Mouse (Mus musculus): ENCODE results near the gene S100a10. TPM values are rescaled to one million over a fixed set of nuclear protein-coding genes. Genes with fewer than 3 reads are reported as not detected.
"Not testable (repeated sequence)": the region's sequence is repeated elsewhere in the genome, so short reads cannot be mapped to it uniquely, and the experiment has no call there.

S100a10 gene
- total RNA-seq, 2 experiments from 2014 or later = 198 to 205 TPM

GRCm38 (mm10) chr3:93579317-93580038 is 24.6 kb downstream of the S100a10 start:
- no peak for DNase-seq (ENCODE audit: low spot score in 2 of 2)

- DNase-seq (ENCODE audit: low spot score in 2 of 2) = no peak
These were observed 25.1 kb downstream of the S100a10 start for GRCm38 (mm10) chr3:93580039-93580403.

GRCm38 (mm10) chr3:93580946-93581345 is 26.1 kb downstream of the S100a10 start:
- DNase-seq (ENCODE audit: low spot score in 2 of 2) = no peak

- no peak for DNase-seq (ENCODE audit: low spot score in 2 of 2)
These were observed 26.8 kb downstream of the S100a10 start for GRCm38 (mm10) chr3:93581687-93582086.

- no peak for DNase-seq (ENCODE audit: low spot score in 2 of 2)
These were observed 28.2 kb downstream of the S100a10 start for GRCm38 (mm10) chr3:93583056-93583455.

GRCm38 (mm10) chr3:93589629-93590028 is 34.7 kb downstream of the S100a10 start:
- DNase-seq (ENCODE audit: low spot score in 2 of 2) = no peak

- DNase-seq (ENCODE audit: low spot score in 2 of 2) = no peak
These were observed 35.4 kb downstream of the S100a10 start for GRCm38 (mm10) chr3:93590256-93590655.

GRCm38 (mm10) chr3:93592100-93592499 is 37.2 kb downstream of the S100a10 start:
- no peak for DNase-seq (ENCODE audit: low spot score in 2 of 2)

- no peak for DNase-seq (ENCODE audit: low spot score in 2 of 2)
These were observed 38.1 kb downstream of the S100a10 start for GRCm38 (mm10) chr3:93592976-93593375.

- peak in 1 of 2 experiments; percentile 11 for DNase-seq (ENCODE audit: low spot score in 2 of 2)
These were observed 38.6 kb downstream of the S100a10 start for GRCm38 (mm10) chr3:93593512-93593911.

- DNase-seq (ENCODE audit: low spot score in 2 of 2) = no peak
These were observed 41.8 kb downstream of the S100a10 start for GRCm38 (mm10) chr3:93596632-93597031.

- peak in 1 of 2 experiments; percentile 18 for DNase-seq (ENCODE audit: low spot score in 2 of 2)
These were observed 42.5 kb downstream of the S100a10 start for GRCm38 (mm10) chr3:93597221-93597913.

GRCm38 (mm10) chr3:93597970-93598369 is 43.1 kb downstream of the S100a10 start:
- DNase-seq (ENCODE audit: low spot score in 2 of 2) = no peak

GRCm38 (mm10) chr3:93600206-93600605 is 45.3 kb downstream of the S100a10 start:
- no peak for DNase-seq (ENCODE audit: low spot score in 2 of 2)

GRCm38 (mm10) chr3:93601903-93602302 is 47.0 kb downstream of the S100a10 start:
- no peak for DNase-seq (ENCODE audit: low spot score in 2 of 2)

GRCm38 (mm10) chr3:93608970-93609369 is 54.1 kb downstream of the S100a10 start:
- not testable (repeated sequence) for DNase-seq (ENCODE audit: low spot score in 2 of 2)

Other genes with a start within 250 kb of the S100a10 start
- not detected for gene Hrnr, start 235.3 kb upstream of the S100a10 start, total RNA-seq (2021)
- not detected for gene Rptn, start 161.4 kb upstream of the S100a10 start, total RNA-seq (2021)
- gene Tchh, start 112.8 kb upstream of the S100a10 start, total RNA-seq (2021) = under 1 TPM; 0.59 to 0.98 TPM
- under 1 TPM in 1 of 2 experiments, not detected in 1; 0.22 TPM for gene Tchhl1, start 86.3 kb upstream of the S100a10 start, total RNA-seq (2021)
- gene S100a11, start 34.6 kb upstream of the S100a10 start, total RNA-seq (2021) = 100 to 1,000 TPM; 223 to 236 TPM
- 1 to 10 TPM; 1.5 to 1.9 TPM for gene Tdpoz2, start 97.6 kb downstream of the S100a10 start, total RNA-seq (2021)
- gene Tdpoz1, start 121.2 kb downstream of the S100a10 start, total RNA-seq (2021) = not detected
- gene Gm37596, start 138.0 kb downstream of the S100a10 start, total RNA-seq (2021) = not detected
- not detected for gene Gm5773, start 217.9 kb downstream of the S100a10 start, total RNA-seq (2021)
- not detected for gene Tdpoz4, start 241.3 kb downstream of the S100a10 start, total RNA-seq (2021)